Mouse (Mus musculus): Measurements from ENCODE around the gene Zmym6.
A peak's percentile ranks its signal among the peaks of the same experiment; 100 is the strongest.

The Zmym6 gene

GRCm38 (mm10) chr4:127125834-127126463 lies 48.8 kb downstream of the Zmym6 start:
- peak; percentile 92 for DNase-seq

- DNase-seq: peak; percentile 5
Observed at GRCm38 (mm10) chr4:127134687-127135086, 57.5 kb downstream of the Zmym6 start.

- peak; percentile 17 for DNase-seq
Observed at GRCm38 (mm10) chr4:127137591-127137990, 60.4 kb downstream of the Zmym6 start.

- DNase-seq: peak; percentile 21
Observed at GRCm38 (mm10) chr4:127138486-127138885, 61.3 kb downstream of the Zmym6 start.

GRCm38 (mm10) chr4:127150031-127150430 lies 72.8 kb downstream of the Zmym6 start:
- no peak for DNase-seq

GRCm38 (mm10) chr4:127153345-127153744 lies 76.2 kb downstream of the Zmym6 start:
- DNase-seq: no peak

GRCm38 (mm10) chr4:127155757-127156156 lies 78.6 kb downstream of the Zmym6 start:
- no peak for DNase-seq

GRCm38 (mm10) chr4:127157746-127158145 lies 80.6 kb downstream of the Zmym6 start:
- DNase-seq: no peak

- DNase-seq: no peak
Observed at GRCm38 (mm10) chr4:127163926-127164325, 86.7 kb downstream of the Zmym6 start.

GRCm38 (mm10) chr4:127167096-127167495 lies 89.9 kb downstream of the Zmym6 start:
- no peak for DNase-seq

GRCm38 (mm10) chr4:127167731-127168130 lies 90.5 kb downstream of the Zmym6 start:
- DNase-seq: no peak

- peak; percentile 91 for DNase-seq
Observed at GRCm38 (mm10) chr4:127168211-127168913, 91.2 kb downstream of the Zmym6 start.

- peak; percentile 85 for DNase-seq
Observed at GRCm38 (mm10) chr4:127168914-127169345, 91.7 kb downstream of the Zmym6 start, which contains the start of gene Dlgap3. Gene Dlgap3 (plus strand): TSS chr4:127169204.

- peak; percentile 67 for DNase-seq
Observed at GRCm38 (mm10) chr4:127169346-127170221, 92.4 kb downstream of the Zmym6 start.

GRCm38 (mm10) chr4:127170866-127171265 lies 93.7 kb downstream of the Zmym6 start:
- no peak for DNase-seq

GRCm38 (mm10) chr4:127171341-127171905 lies 94.2 kb downstream of the Zmym6 start:
- no peak for DNase-seq

GRCm38 (mm10) chr4:127172119-127172518 lies 94.9 kb downstream of the Zmym6 start:
- no peak for DNase-seq

GRCm38 (mm10) chr4:127172614-127173013 lies 95.4 kb downstream of the Zmym6 start:
- DNase-seq: no peak

- DNase-seq: peak; percentile 81
Observed at GRCm38 (mm10) chr4:127173461-127173860, 96.3 kb downstream of the Zmym6 start.
